Comparison of ENCODE assay signal across 17 mouse cellular contexts in the genomic region with DNA sequence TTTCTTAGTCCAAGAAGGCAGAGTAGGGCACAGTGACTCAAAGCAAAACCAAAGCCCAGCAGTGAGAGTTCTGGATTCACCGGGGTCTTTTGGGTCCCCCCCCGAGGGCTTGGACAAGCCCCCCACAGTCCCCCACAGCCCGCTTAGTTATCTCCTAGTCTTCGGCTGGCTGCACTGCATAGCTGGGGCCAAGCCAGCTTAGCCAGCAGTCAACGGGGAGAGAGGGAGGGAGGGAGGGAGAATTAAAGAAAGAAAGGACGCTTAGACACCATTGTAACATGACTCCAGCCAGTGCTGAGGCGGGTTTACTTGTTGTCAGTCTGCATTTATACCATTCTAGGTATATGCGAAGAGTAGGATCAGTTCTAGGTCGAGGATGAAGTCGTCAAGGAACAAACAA. TPM values are rescaled to one million over a fixed set of nuclear protein-coding genes. Genes with fewer than 3 reads are reported as not detected.
DNase-seq lines count a peak whose midpoint lies in the region; ATAC-seq lines count a peak whose summit lies in the region.
"Had no signal": no experiment of that assay in that cellular context is flagged by ENCODE, and none has a peak within 500 bp of the region (broad histone marks: within the 10 kb centered on the region; RNA-seq: fewer than 3 reads in every experiment).

No protein-coding gene starts in this region.

- no peak overlapping the region for H3K4me3 ChIP-seq in heart, embryonic 15.5 days
- H3K4me3 ChIP-seq in kidney, embryonic 15.5 days (replicated peaks) = no peak overlapping the region
- no peak overlapping the region for H3K4me3 ChIP-seq in embryonic facial prominence, embryonic 13.5 days
- no peak overlapping the region for H3K4me3 ChIP-seq in neural tube, embryonic 15.5 days (replicated peaks)
- H3K4me3 ChIP-seq: forebrain, embryonic 10.5 days; heart, embryonic 10.5 days; lung, embryonic 15.5 days; midbrain, embryonic 12.5 days had no signal

- 30% methylated on average over 10 of the region's 10 CpGs for WGBS in heart, embryonic 15.5 days
- 50% methylated on average over 10 of the region's 10 CpGs for WGBS in kidney, embryonic 15.5 days
- 47% methylated on average over 10 of the region's 10 CpGs for WGBS in embryonic facial prominence, embryonic 13.5 days
- 61% methylated on average over 10 of the region's 10 CpGs for WGBS in neural tube, embryonic 15.5 days

- intact Hi-C loops in heart, postnatal 36 days (cut with DNase I) = no loop called here

- H3K9me3 ChIP-seq in heart, embryonic 15.5 days (replicated peaks) = no peaks in the 10 kb centered on the region
- H3K9me3 ChIP-seq in kidney, embryonic 15.5 days (replicated peaks) = no peaks in the 10 kb centered on the region
- no peaks in the 10 kb centered on the region for H3K9me3 ChIP-seq in embryonic facial prominence, embryonic 13.5 days
- no peaks in the 10 kb centered on the region for H3K9me3 ChIP-seq in neural tube, embryonic 15.5 days (replicated peaks)
- H3K9me3 ChIP-seq: forebrain, embryonic 10.5 days; heart, embryonic 10.5 days; lung, embryonic 15.5 days; midbrain, embryonic 12.5 days had no signal

- H3K27me3 ChIP-seq in heart, embryonic 15.5 days = no peaks in the 10 kb centered on the region
- H3K27me3 ChIP-seq in kidney, embryonic 15.5 days = no peaks in the 10 kb centered on the region
- H3K27me3 ChIP-seq in embryonic facial prominence, embryonic 13.5 days = no peaks in the 10 kb centered on the region
- no peaks in the 10 kb centered on the region for H3K27me3 ChIP-seq in neural tube, embryonic 15.5 days (replicated peaks)
- H3K27me3 ChIP-seq: lung, embryonic 15.5 days; midbrain, embryonic 12.5 days had no signal

- H3K27ac ChIP-seq in heart, embryonic 15.5 days = peak overlapping the region; percentile 75
- peak overlapping the region; percentile 42; the same call in 1 of the 2 replicates for H3K27ac ChIP-seq in kidney, embryonic 15.5 days
- H3K27ac ChIP-seq in embryonic facial prominence, embryonic 13.5 days = peak overlapping the region; percentile 66; the same call in 1 of the 2 replicates
- 0 out of 2 replicates have a peak overlapping the region, but pooled peaks have one; percentile 48 for H3K27ac ChIP-seq in neural tube, embryonic 15.5 days (replicated peaks)
- H3K27ac ChIP-seq: forebrain, embryonic 10.5 days; heart, embryonic 10.5 days; lung, embryonic 15.5 days had no signal

- H3K4me2 ChIP-seq in heart, embryonic 15.5 days = 0 out of 2 replicates have a peak overlapping the region, but pooled peaks have one; percentile 9
- H3K4me2 ChIP-seq in kidney, embryonic 15.5 days = no peak overlapping the region
- no peak overlapping the region for H3K4me2 ChIP-seq in embryonic facial prominence, embryonic 13.5 days
- no peak overlapping the region for H3K4me2 ChIP-seq in neural tube, embryonic 15.5 days
- H3K4me2 ChIP-seq: lung, embryonic 15.5 days; midbrain, embryonic 12.5 days had no signal

- peaks cover 58% of the 10 kb centered on the region for H3K36me3 ChIP-seq in heart, embryonic 15.5 days
- peaks cover 95% of the 10 kb centered on the region for H3K36me3 ChIP-seq in kidney, embryonic 15.5 days
- peaks cover 90% of the 10 kb centered on the region for H3K36me3 ChIP-seq in embryonic facial prominence, embryonic 13.5 days
- H3K36me3 ChIP-seq in neural tube, embryonic 15.5 days = peaks cover 47% of the 10 kb centered on the region

- ATAC-seq in heart, embryonic 15.5 days (replicated peaks; ENCODE audit: insufficient number of reproducible peaks, insufficient read depth, low FRiP score, low read depth) = peak; percentile 34; the same call in 1 of the 2 replicates
- ATAC-seq in kidney, embryonic 15.5 days (replicated peaks; ENCODE audit: low FRiP score) = no peak
- ATAC-seq in embryonic facial prominence, embryonic 13.5 days (ENCODE audit: insufficient number of reproducible peaks, insufficient read depth, low FRiP score, low TSS enrichment, low read depth) = no peak
- ATAC-seq in neural tube, embryonic 15.5 days (ENCODE audit: low FRiP score) = no peak

- no peak for DNase-seq in heart, postnatal 36 days
- DNase-seq in kidney, postnatal 36 days = no peak
- DNase-seq in spleen, postnatal 10 days (ENCODE audit: low spot score in 2 of 2) = no peak
- DNase-seq: adrenal gland, postnatal 25 days; cerebellum, adult 2 months; gastrocnemius, postnatal 25 days; kidney, adult 18-20 months; liver; right cerebral cortex, adult 18-20 months had no signal

- peaks cover 39% of the 10 kb centered on the region for H3K4me1 ChIP-seq in heart, embryonic 15.5 days (replicated peaks)
- H3K4me1 ChIP-seq in kidney, embryonic 15.5 days = peaks cover 12% of the 10 kb centered on the region
- peaks cover 15% of the 10 kb centered on the region; the same call in 1 of the 2 replicates for H3K4me1 ChIP-seq in embryonic facial prominence, embryonic 13.5 days
- H3K4me1 ChIP-seq in neural tube, embryonic 15.5 days = peaks cover 18% of the 10 kb centered on the region

- no peak overlapping the region for H3K9ac ChIP-seq in heart, embryonic 15.5 days
- H3K9ac ChIP-seq in kidney, embryonic 15.5 days = no peak overlapping the region
- no peak overlapping the region for H3K9ac ChIP-seq in embryonic facial prominence, embryonic 13.5 days
- no peak overlapping the region for H3K9ac ChIP-seq in neural tube, embryonic 15.5 days (replicated peaks)
- H3K9ac ChIP-seq: lung, embryonic 15.5 days; midbrain, embryonic 12.5 days had no signal

RNA-seq across cellular contexts. Expression of gene Sdc3, which starts 14.7 kb away (rescaled TPM):
- polyA plus RNA-seq in heart, embryonic 15.5 days (2015; fragmentation: Nextera tagmentation; extraction: Ambion mirVana) = 18.4 and 28.4 TPM in 2 replicates
- 10 to 100 TPM; 35.5 to 46.0 TPM for total RNA-seq in heart, postnatal 36 days (2021)
- polyA plus RNA-seq in kidney, embryonic 15.5 days (2015; fragmentation: Nextera tagmentation; extraction: Ambion mirVana) = 22.3 and 26.5 TPM in 2 replicates
- polyA plus RNA-seq in embryonic facial prominence, embryonic 13.5 days (2015; fragmentation: Nextera tagmentation; extraction: Ambion mirVana) = 32.7 and 34.6 TPM in 2 replicates
- 117 and 130 TPM in 2 replicates for polyA plus RNA-seq in neural tube, embryonic 15.5 days (2015; fragmentation: Nextera tagmentation; extraction: Ambion mirVana)
